In genomic region chr14:115746013-115746412, GRCm38 (mm10) we compare ENCODE assay signal across 16 mouse cellular contexts.
"Had no signal": no experiment of that assay in that cellular context is flagged by ENCODE, and none has a peak within 500 bp of the region (broad histone marks: within the 10 kb centered on the region; RNA-seq: fewer than 3 reads in every experiment).

No protein-coding gene starts in this region.

- H3K9me3 ChIP-seq: liver, embryonic 15.5 days; lung, embryonic 15.5 days; midbrain, embryonic 13.5 days; neural tube, embryonic 12.5 days had no signal

- H3K9ac ChIP-seq: liver, embryonic 15.5 days; liver, postnatal 0 days; lung, embryonic 15.5 days; midbrain, embryonic 13.5 days; neural tube, embryonic 12.5 days had no signal

- H3K4me1 ChIP-seq: liver, embryonic 15.5 days; lung, embryonic 15.5 days; megakaryocyte, embryonic 14.5 days; midbrain, embryonic 13.5 days; neural tube, embryonic 12.5 days had no signal

- ATAC-seq: liver, postnatal 0 days; lung, postnatal 0 days; midbrain, embryonic 13.5 days had no signal

- H3K36me3 ChIP-seq: liver, embryonic 15.5 days; lung, embryonic 15.5 days; midbrain, embryonic 13.5 days; neural tube, embryonic 12.5 days had no signal

- DNase-seq: liver, postnatal 0 days; lung, adult 2 months; lung, postnatal 14 days; lung, postnatal 36 days; right cerebral cortex, postnatal 14 days; thymus, adult 18-20 months; thymus, postnatal 14 days; thymus, postnatal 36 days had no signal

- H3K4me3 ChIP-seq: liver, embryonic 15.5 days; lung, embryonic 15.5 days; megakaryocyte, embryonic 14.5 days; midbrain, embryonic 13.5 days; neural tube, embryonic 12.5 days had no signal

- H3K27me3 ChIP-seq: liver, embryonic 15.5 days; lung, embryonic 15.5 days; megakaryocyte, embryonic 14.5 days; midbrain, embryonic 13.5 days; neural tube, embryonic 12.5 days had no signal

- H3K27ac ChIP-seq: liver, embryonic 15.5 days; lung, embryonic 15.5 days; macrophage; midbrain, embryonic 13.5 days; neural tube, embryonic 12.5 days had no signal

- H3K4me2 ChIP-seq: liver, embryonic 15.5 days; lung, embryonic 15.5 days; midbrain, embryonic 11.5 days; midbrain, embryonic 13.5 days; neural tube, embryonic 12.5 days had no signal
